Comparison of ENCODE assay signal across 19 mouse cellular contexts in the genomic region with DNA sequence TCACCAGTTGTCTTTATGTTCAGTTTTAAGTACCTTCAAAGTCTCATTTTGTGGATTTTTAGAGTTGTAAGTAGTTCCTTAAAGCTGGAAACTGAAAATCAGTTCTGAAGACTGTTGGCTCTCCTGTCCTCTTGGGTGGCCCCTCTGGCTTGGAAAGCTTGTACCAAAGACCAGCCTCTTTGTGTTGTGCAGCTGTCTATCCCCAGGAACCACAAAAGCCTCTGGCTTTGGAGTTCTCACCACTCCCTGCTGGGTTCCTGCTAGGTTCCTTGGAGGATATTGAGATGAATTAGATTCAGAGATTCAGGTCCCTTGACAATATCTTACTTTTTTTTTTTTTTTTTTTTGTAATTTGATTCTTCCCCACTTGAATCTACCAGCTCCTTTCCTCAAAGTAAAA. TPM values are rescaled to one million over a fixed set of nuclear protein-coding genes. Genes with fewer than 3 reads are reported as not detected.
DNase-seq lines count a peak whose midpoint lies in the region; ATAC-seq and TF ChIP-seq lines count a peak whose summit lies in the region.
"Had no signal": no experiment of that assay in that cellular context is flagged by ENCODE, and none has a peak within 500 bp of the region (broad histone marks: within the 10 kb centered on the region; RNA-seq: fewer than 3 reads in every experiment).

No protein-coding gene starts in this region.

- H3K79me3 ChIP-seq in C2C12 (ENCODE audit: low read depth) = no peaks in the 10 kb centered on the region

- H3K27ac ChIP-seq in embryonic facial prominence, embryonic 14.5 days (replicated peaks; ENCODE audit: low read depth, low read length) = no peak overlapping the region
- H3K27ac ChIP-seq in embryonic facial prominence, embryonic 10.5 days (replicated peaks) = no peak overlapping the region
- H3K27ac ChIP-seq: embryonic facial prominence, embryonic 13.5 days had no signal

- no peaks in the 10 kb centered on the region for H3K9me3 ChIP-seq in embryonic facial prominence, embryonic 14.5 days (ENCODE audit: control insufficient read depth, low read length)
- H3K9me3 ChIP-seq in embryonic facial prominence, embryonic 10.5 days = no peaks in the 10 kb centered on the region
- H3K9me3 ChIP-seq: embryonic facial prominence, embryonic 13.5 days; G1E had no signal

- no peak overlapping the region for H3K9ac ChIP-seq in embryonic facial prominence, embryonic 14.5 days (ENCODE audit: low read depth, low read length)
- H3K9ac ChIP-seq: embryonic facial prominence, embryonic 13.5 days had no signal

- no peaks in the 10 kb centered on the region for H3K4me1 ChIP-seq in embryonic facial prominence, embryonic 14.5 days (ENCODE audit: control insufficient read depth, insufficient read depth, low read length)
- no peaks in the 10 kb centered on the region for H3K4me1 ChIP-seq in embryonic facial prominence, embryonic 10.5 days
- H3K4me1 ChIP-seq: embryonic facial prominence, embryonic 13.5 days had no signal

- H3K79me2 ChIP-seq in C2C12 (ENCODE audit: control insufficient read depth, insufficient read depth) = no peaks in the 10 kb centered on the region

- no peak for TF ChIP-seq POLR2A in brain, embryonic 14.5 days (IDR thresholded peaks at IDR 0.05; ENCODE audit: borderline replicate concordance, extremely low read depth, insufficient read depth, insufficient read length, poor library complexity, severe bottlenecking)

- no peaks in the 10 kb centered on the region for H3K36me3 ChIP-seq in embryonic facial prominence, embryonic 14.5 days (ENCODE audit: control insufficient read depth, insufficient read depth, low read length)
- no peaks in the 10 kb centered on the region for H3K36me3 ChIP-seq in embryonic facial prominence, embryonic 10.5 days (replicated peaks)
- no peaks in the 10 kb centered on the region for H3K36me3 ChIP-seq in C2C12 (ENCODE audit: control insufficient read depth, insufficient read depth)
- H3K36me3 ChIP-seq: embryonic facial prominence, embryonic 13.5 days; G1E had no signal

- H3K4me3 ChIP-seq in embryonic facial prominence, embryonic 14.5 days (ENCODE audit: low read depth, low read length) = no peak overlapping the region
- no peak overlapping the region for H3K4me3 ChIP-seq in embryonic facial prominence, embryonic 10.5 days
- H3K4me3 ChIP-seq in C2C12 (ENCODE audit: insufficient read depth, poor library complexity, severe bottlenecking) = no peak overlapping the region
- H3K4me3 ChIP-seq: embryonic facial prominence, embryonic 13.5 days had no signal

- H3K27me3 ChIP-seq in embryonic facial prominence, embryonic 14.5 days (replicated peaks; ENCODE audit: control insufficient read depth, insufficient read depth, low read length) = no peaks in the 10 kb centered on the region
- no peaks in the 10 kb centered on the region for H3K27me3 ChIP-seq in embryonic facial prominence, embryonic 10.5 days (replicated peaks; ENCODE audit: low read depth, poor library complexity, severe bottlenecking)
- H3K27me3 ChIP-seq in C2C12 (ENCODE audit: control insufficient read depth, insufficient read depth, insufficient read length) = no peaks in the 10 kb centered on the region
- H3K27me3 ChIP-seq: embryonic facial prominence, embryonic 13.5 days had no signal

- peak; percentile 11 for DNase-seq in embryonic facial prominence, embryonic 14.5 days (ENCODE audit: low spot score)
- DNase-seq in embryonic facial prominence, embryonic 10.5 days (ENCODE audit: low spot score) = no peak
- peak; percentile 2 for DNase-seq in brain, embryonic 14.5 days (ENCODE audit: low read depth)
- DNase-seq in adrenal gland, postnatal 10 days = no peak
- no peak for DNase-seq in kidney, postnatal 36 days
- DNase-seq: adrenal gland, adult 8-10 months; adrenal gland, postnatal 25 days; B cell, adult 2 months; cerebellum, adult 11-12 months; cerebellum, adult 2 months; cerebellum, adult 9-10 months; cerebellum, postnatal 25 days had no signal

- no peak for TF ChIP-seq CTCF in C2C12 (IDR thresholded peaks at IDR 0.05; ENCODE audit: control insufficient read depth, insufficient read depth, insufficient read length)
- no peak for TF ChIP-seq CTCF in brain, embryonic 14.5 days (IDR thresholded peaks at IDR 0.05; ENCODE audit: borderline replicate concordance, extremely low read depth, insufficient read depth, insufficient read length)

- no peak overlapping the region for H3ac ChIP-seq in C2C12 (ENCODE audit: control insufficient read depth, insufficient read length, low read depth)

- no peak overlapping the region for H3K4me2 ChIP-seq in embryonic facial prominence, embryonic 14.5 days (ENCODE audit: low read depth, low read length)
- H3K4me2 ChIP-seq: embryonic facial prominence, embryonic 13.5 days had no signal

- 0 out of 2 replicates have a peak, but pooled peaks have one; percentile 33 for ATAC-seq in embryonic facial prominence, embryonic 14.5 days (ENCODE audit: low read depth)
- ATAC-seq: activated CD4-positive, CD25-positive, alpha-beta regulatory T cell, adult 4 months; forebrain, embryonic 14.5 days; forebrain, embryonic 16.5 days; Patski had no signal

TF ChIP-seq in C2C12, 6 proteins besides CTCF, POLR2A, EP300 and RAD21:
- peak; percentile 42 for TF ChIP-seq MYOD1 (IDR thresholded peaks at IDR 0.05; ENCODE audit: control insufficient read depth, insufficient read length, low read depth)
- no peak for TF ChIP-seq MYOG (IDR thresholded peaks at IDR 0.05; ENCODE audit: control insufficient read depth, extremely low read depth, insufficient read length)
TF ChIP-seq in C2C12: peak in this region for 1.

RNA-seq across cellular contexts. Expression of gene Dock11, which starts 44.3 kb away (rescaled TPM):
- polyA plus RNA-seq in embryonic facial prominence, embryonic 14.5 days (2014; fragmentation: Nextera tagmentation; extraction: Ambion mirVana) = 25.2 and 25.5 TPM in 2 replicates
- 18.2 and 18.7 TPM in 2 replicates for polyA plus RNA-seq in embryonic facial prominence, embryonic 10.5 days (2016; fragmentation: Nextera tagmentation; extraction: Ambion mirVana)
- 2.2 TPM for polyA plus RNA-seq in C2C12 (2012; fragmentation: generic; extraction: Trizol)
- 17.4 and 21.0 TPM in 2 replicates for polyA plus RNA-seq in brain, embryonic 14.5 days (2012; rRNA removed)
- total RNA-seq in adrenal gland, postnatal 10 days (2021) = 10 to 100 TPM in 1 of 2 experiments, 1 to 10 TPM in 1; 8.7 to 11.8 TPM
- total RNA-seq: G1E had no signal
- polyA plus RNA-seq: G1E had no signal

Comparison
In these comparisons a context has a peak if more than half of its experiments do, and no peak if none do; other contexts are left out.
1. DNase-seq: peak in embryonic facial prominence, embryonic 14.5 days (single experiment) and brain, embryonic 14.5 days (single experiment); none in embryonic facial prominence, embryonic 10.5 days (single experiment), adrenal gland, postnatal 10 days (single experiment) and kidney, postnatal 36 days (0 of 2).